Mouse (Mus musculus): ENCODE measurements around the gene Ptprn. TPM values are rescaled to one million over a fixed set of nuclear protein-coding genes. Genes with fewer than 3 reads are reported as not detected.

Gene Ptprn
- 0.16 and 0.17 TPM in 2 replicates for polyA plus RNA-seq (2014; fragmentation: Nextera tagmentation; extraction: Ambion mirVana)

GRCm38 (mm10) chr1:75264091-75264880 lies at the start of gene Ptprn:
TSS of gene Ptprn (minus strand) at chr1:75264502.
- no peaks in the 10 kb centered on the region for H3K4me1 ChIP-seq (ENCODE audit: control insufficient read depth, insufficient read depth, low read length)
- H3K4me2 ChIP-seq (ENCODE audit: low read depth, severe bottlenecking) = no peak within 1 kb of the TSS
- ATAC-seq (ENCODE audit: insufficient number of reproducible peaks, low FRiP score, low TSS enrichment, low read depth) = no peak
- no peak within 1 kb of the TSS for H3K4me3 ChIP-seq (ENCODE audit: low read depth, low read length)
- DNase-seq (ENCODE audit: low spot score) = no peak
- H3K9ac ChIP-seq (ENCODE audit: low read length) = no peak within 1 kb of the TSS
- H3K27ac ChIP-seq (replicated peaks; ENCODE audit: low read depth, low read length) = no peak within 1 kb of the TSS
- H3K36me3 ChIP-seq (ENCODE audit: control insufficient read depth, insufficient read depth, low read length) = no peaks in the 10 kb centered on the region
- no peaks in the 10 kb centered on the region for H3K9me3 ChIP-seq (ENCODE audit: control insufficient read depth, low read length)
- WGBS = 11% methylated on average over 32 of the region's 32 CpGs
- H3K27me3 ChIP-seq (ENCODE audit: control insufficient read depth, insufficient read depth, low read length) = peaks cover 31% of the 10 kb centered on the region

GRCm38 (mm10) chr1:75311694-75312093 lies 47.4 kb upstream of the Ptprn start:
- ATAC-seq (ENCODE audit: insufficient number of reproducible peaks, low FRiP score, low TSS enrichment, low read depth) (no peak), DNase-seq (ENCODE audit: low spot score) (no peak)
- H3K27ac ChIP-seq (replicated peaks; ENCODE audit: low read depth, low read length) = no peak overlapping the region
- no peak overlapping the region for H3K4me2 ChIP-seq (ENCODE audit: low read depth, severe bottlenecking)
- H3K4me1 ChIP-seq (ENCODE audit: control insufficient read depth, insufficient read depth, low read length) = peaks cover 5% of the 10 kb centered on the region; the same call in 1 of the 2 replicates
- H3K36me3 ChIP-seq (ENCODE audit: control insufficient read depth, insufficient read depth, low read length) = peaks cover 15% of the 10 kb centered on the region
- no peaks in the 10 kb centered on the region for H3K9me3 ChIP-seq (ENCODE audit: control insufficient read depth, low read length)
- H3K9ac ChIP-seq (ENCODE audit: low read length) = no peak overlapping the region
- no peaks in the 10 kb centered on the region for H3K27me3 ChIP-seq (ENCODE audit: control insufficient read depth, insufficient read depth, low read length)
- WGBS = 94% methylated on average over 6 of the region's 6 CpGs
- no peak overlapping the region for H3K4me3 ChIP-seq (ENCODE audit: low read depth, low read length)

- DNase-seq (ENCODE audit: low spot score) = no peak
- ATAC-seq (ENCODE audit: insufficient number of reproducible peaks, low FRiP score, low TSS enrichment, low read depth) = no peak
- Histone ChIP-seq H3K9ac (ENCODE audit: low read length) (no peak overlapping the region), H3K27me3 (ENCODE audit: control insufficient read depth, insufficient read depth, low read length) (no peaks in the 10 kb centered on the region), H3K4me1 (ENCODE audit: control insufficient read depth, insufficient read depth, low read length) (no peaks in the 10 kb centered on the region), H3K27ac (replicated peaks; ENCODE audit: low read depth, low read length) (no peak overlapping the region), H3K4me3 (ENCODE audit: low read depth, low read length) (no peak overlapping the region), H3K36me3 (ENCODE audit: control insufficient read depth, insufficient read depth, low read length) (no peaks in the 10 kb centered on the region), H3K9me3 (ENCODE audit: control insufficient read depth, low read length) (no peaks in the 10 kb centered on the region), H3K4me2 (ENCODE audit: low read depth, severe bottlenecking) (no peak overlapping the region)
- 77% methylated on average over 2 of the region's 2 CpGs for WGBS
Observed at GRCm38 (mm10) chr1:75304662-75305061, 40.4 kb upstream of the Ptprn start.

GRCm38 (mm10) chr1:75294294-75294693 lies 30.0 kb upstream of the Ptprn start:
- Histone ChIP-seq H3K27me3 (ENCODE audit: control insufficient read depth, insufficient read depth, low read length) (no peaks in the 10 kb centered on the region), H3K36me3 (ENCODE audit: control insufficient read depth, insufficient read depth, low read length) (no peaks in the 10 kb centered on the region), H3K9me3 (ENCODE audit: control insufficient read depth, low read length) (no peaks in the 10 kb centered on the region), H3K9ac (ENCODE audit: low read length) (no peak overlapping the region), H3K4me3 (ENCODE audit: low read depth, low read length) (no peak overlapping the region), H3K4me2 (ENCODE audit: low read depth, severe bottlenecking) (no peak overlapping the region), H3K4me1 (ENCODE audit: control insufficient read depth, insufficient read depth, low read length) (peaks cover 4% of the 10 kb centered on the region; the same call in 1 of the 2 replicates), H3K27ac (replicated peaks; ENCODE audit: low read depth, low read length) (no peak overlapping the region)
- DNase-seq (ENCODE audit: low spot score) (no peak), ATAC-seq (ENCODE audit: insufficient number of reproducible peaks, low FRiP score, low TSS enrichment, low read depth) (no peak)
- WGBS = 78% methylated on average over 5 of the region's 5 CpGs

GRCm38 (mm10) chr1:75293331-75293701 lies 29.0 kb upstream of the Ptprn start:
- 81% methylated on average over 5 of the region's 5 CpGs for WGBS

GRCm38 (mm10) chr1:75292476-75293330 lies 28.4 kb upstream of the Ptprn start:
- Histone ChIP-seq H3K36me3 (ENCODE audit: control insufficient read depth, insufficient read depth, low read length) (no peaks in the 10 kb centered on the region), H3K4me3 (ENCODE audit: low read depth, low read length) (no peak overlapping the region), H3K4me2 (ENCODE audit: low read depth, severe bottlenecking) (no peak overlapping the region), H3K9ac (ENCODE audit: low read length) (no peak overlapping the region), H3K27ac (replicated peaks; ENCODE audit: low read depth, low read length) (no peak overlapping the region), H3K9me3 (ENCODE audit: control insufficient read depth, low read length) (no peaks in the 10 kb centered on the region), H3K4me1 (ENCODE audit: control insufficient read depth, insufficient read depth, low read length) (peaks cover 4% of the 10 kb centered on the region; the same call in 1 of the 2 replicates), H3K27me3 (ENCODE audit: control insufficient read depth, insufficient read depth, low read length) (no peaks in the 10 kb centered on the region)
- ATAC-seq (ENCODE audit: insufficient number of reproducible peaks, low FRiP score, low TSS enrichment, low read depth) (no peak), DNase-seq (ENCODE audit: low spot score) (no peak)
- 67% methylated on average over 12 of the region's 12 CpGs for WGBS

More at GRCm38 (mm10) chr1:75293331-75293701, 29.0 kb upstream of the Ptprn start:
- Histone ChIP-seq H3K27me3 (ENCODE audit: control insufficient read depth, insufficient read depth, low read length) (no peaks in the 10 kb centered on the region), H3K4me3 (ENCODE audit: low read depth, low read length) (no peak overlapping the region), H3K9me3 (ENCODE audit: control insufficient read depth, low read length) (no peaks in the 10 kb centered on the region), H3K4me1 (ENCODE audit: control insufficient read depth, insufficient read depth, low read length) (peaks cover 4% of the 10 kb centered on the region; the same call in 1 of the 2 replicates), H3K27ac (replicated peaks; ENCODE audit: low read depth, low read length) (no peak overlapping the region), H3K36me3 (ENCODE audit: control insufficient read depth, insufficient read depth, low read length) (no peaks in the 10 kb centered on the region), H3K4me2 (ENCODE audit: low read depth, severe bottlenecking) (no peak overlapping the region), H3K9ac (ENCODE audit: low read length) (no peak overlapping the region)
- no peak for ATAC-seq (ENCODE audit: insufficient number of reproducible peaks, low FRiP score, low TSS enrichment, low read depth)
- no peak for DNase-seq (ENCODE audit: low spot score)

GRCm38 (mm10) chr1:75291321-75291720 lies 27.0 kb upstream of the Ptprn start:
- ATAC-seq (ENCODE audit: insufficient number of reproducible peaks, low FRiP score, low TSS enrichment, low read depth) (no peak), DNase-seq (ENCODE audit: low spot score) (no peak)
- Histone ChIP-seq H3K4me2 (ENCODE audit: low read depth, severe bottlenecking) (no peak overlapping the region), H3K27me3 (ENCODE audit: control insufficient read depth, insufficient read depth, low read length) (no peaks in the 10 kb centered on the region), H3K36me3 (ENCODE audit: control insufficient read depth, insufficient read depth, low read length) (no peaks in the 10 kb centered on the region), H3K4me3 (ENCODE audit: low read depth, low read length) (no peak overlapping the region), H3K4me1 (ENCODE audit: control insufficient read depth, insufficient read depth, low read length) (peaks cover 4% of the 10 kb centered on the region; the same call in 1 of the 2 replicates), H3K9ac (ENCODE audit: low read length) (no peak overlapping the region), H3K9me3 (ENCODE audit: control insufficient read depth, low read length) (no peaks in the 10 kb centered on the region), H3K27ac (replicated peaks; ENCODE audit: low read depth, low read length) (no peak overlapping the region)
- WGBS = 86% methylated on average over 8 of the region's 8 CpGs

- no peaks in the 10 kb centered on the region for H3K9me3 ChIP-seq (ENCODE audit: control insufficient read depth, low read length)
- DNase-seq (ENCODE audit: low spot score) (no peak), ATAC-seq (ENCODE audit: insufficient number of reproducible peaks, low FRiP score, low TSS enrichment, low read depth) (no peak)
- no peak overlapping the region for H3K27ac ChIP-seq (replicated peaks; ENCODE audit: low read depth, low read length)
- H3K4me3 ChIP-seq (ENCODE audit: low read depth, low read length) = no peak overlapping the region
- H3K9ac ChIP-seq (ENCODE audit: low read length) = no peak overlapping the region
- no peaks in the 10 kb centered on the region for H3K27me3 ChIP-seq (ENCODE audit: control insufficient read depth, insufficient read depth, low read length)
- peaks cover 4% of the 10 kb centered on the region; the same call in 1 of the 2 replicates for H3K4me1 ChIP-seq (ENCODE audit: control insufficient read depth, insufficient read depth, low read length)
- no peaks in the 10 kb centered on the region for H3K36me3 ChIP-seq (ENCODE audit: control insufficient read depth, insufficient read depth, low read length)
- H3K4me2 ChIP-seq (ENCODE audit: low read depth, severe bottlenecking) = no peak overlapping the region
Observed at GRCm38 (mm10) chr1:75290582-75290981, 26.3 kb upstream of the Ptprn start.

Measured in limb, embryonic 11.5 days (tissue).